Mouse (Mus musculus): ENCODE results near the gene Gm45062.

DNA sequence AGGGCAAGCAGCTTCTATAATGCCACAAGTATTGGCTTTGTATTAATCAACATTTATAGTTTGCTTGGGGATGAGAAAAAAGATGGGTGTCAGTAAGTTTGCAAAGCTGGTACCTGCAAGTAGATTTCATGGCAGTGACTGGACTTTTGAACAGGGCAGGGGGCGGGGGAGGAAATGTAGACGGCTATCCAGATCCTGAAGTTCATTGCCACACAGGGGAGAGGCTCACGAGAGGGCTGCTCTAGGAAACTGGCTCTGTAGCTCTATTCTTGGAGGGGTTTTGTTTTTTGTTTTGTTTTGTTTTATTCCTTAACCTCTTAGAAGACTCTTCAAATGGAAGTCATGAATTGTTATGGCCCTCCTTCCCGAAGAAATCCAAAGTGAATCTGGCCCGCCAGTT lies 162.2 kb downstream of the Gm45062 start:
- TF ChIP-seq EP300 (IDR thresholded peaks at IDR 0.05; ENCODE audit: low read depth in 1 of 2, low read length in 2 of 2): no peak
- TF ChIP-seq MAX (IDR thresholded peaks at IDR 0.05; ENCODE audit: low read length): no peak
- TF ChIP-seq ETS1 (IDR thresholded peaks at IDR 0.05; ENCODE audit: low read depth, low read length): no peak
- no peak for TF ChIP-seq POLR2AphosphoS5 (IDR thresholded peaks at IDR 0.05; ENCODE audit: borderline replicate concordance, low read depth, low read length)
- no peak for TF ChIP-seq BHLHE40 (IDR thresholded peaks at IDR 0.05; ENCODE audit: borderline replicate concordance, low read depth, low read length)
- TF ChIP-seq CTCF (IDR thresholded peaks at IDR 0.05 in 2 of 3, conservative IDR thresholded peaks at IDR 0.05 in 1 of 3; ENCODE audit: control insufficient read depth in 1 of 3, insufficient read depth in 1 of 3, low read depth in 2 of 3, low read length in 3 of 3, poor library complexity in 1 of 3, severe bottlenecking in 1 of 3): no peak
